Mouse (Mus musculus) cortical plate, adult 2 months (tissue): ENCODE data around the gene Tmprss9.

Source experiments
- CTCF ChIP-seq: fragments of 200-500 bp; IDR thresholded peaks from 2 replicates; pipeline ENCODE4 v1.5.1; 2011; ENCODE audit warnings: mild to moderate bottlenecking, control low read depth, low read length; ENCODE audit not compliant: insufficient read depth; ENCODE audit errors: extremely low read depth
- POLR2A ChIP-seq: fragments of 200-500 bp; IDR thresholded peaks from 2 replicates; pipeline ENCODE4 v1.6.1; 2011; ENCODE audit warnings: mild to moderate bottlenecking, low read length, control low read depth; ENCODE audit not compliant: insufficient read depth; ENCODE audit errors: extremely low read depth

DNA sequence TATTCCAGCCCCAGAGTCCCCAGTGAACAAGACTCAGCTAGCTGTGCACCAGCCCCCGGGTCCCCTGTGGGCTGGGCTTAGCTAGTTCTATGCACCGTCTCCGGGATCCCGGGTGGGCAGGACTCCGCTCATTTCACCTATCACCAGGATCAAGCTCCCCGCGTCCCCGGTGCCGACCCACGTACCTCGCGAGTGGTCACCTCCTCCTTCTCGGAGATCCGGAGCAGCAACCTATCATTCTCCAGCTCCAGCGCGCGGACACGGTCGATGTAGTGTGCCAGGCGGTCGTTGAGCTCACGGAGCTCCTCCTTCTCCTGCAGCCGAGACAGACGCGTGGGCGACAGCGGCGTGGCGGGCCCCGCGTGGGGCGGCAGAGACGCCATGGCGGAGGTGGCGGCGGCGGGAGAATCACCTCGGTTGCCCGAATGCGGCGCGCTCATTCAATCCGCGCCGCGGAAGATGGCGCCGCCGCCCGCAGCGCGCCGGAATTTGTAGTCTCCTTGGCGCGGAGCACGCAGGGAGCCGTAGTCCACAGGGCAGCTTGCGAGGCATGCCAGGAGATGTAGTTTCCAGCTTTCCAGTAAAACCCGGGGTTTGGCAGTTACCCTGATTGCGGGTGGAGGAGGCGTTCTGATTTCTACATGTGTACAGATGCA is 46.3 kb downstream of the Tmprss9 start, which contains the start of gene Lmnb2:
- no peak for TF ChIP-seq CTCF
- TF ChIP-seq POLR2A: 0 out of 2 replicates have a peak, but pooled peaks have one; percentile 17
